Mouse (Mus musculus): ENCODE measurements around the gene Ppfibp2. TPM values are rescaled to one million over a fixed set of nuclear protein-coding genes. Genes with fewer than 3 reads are reported as not detected.

Ppfibp2 gene
- total and polyA plus RNA-seq, 2 experiments, result 9.9 to 20.9 TPM

GRCm38 (mm10) chr7:107680151-107680852, 85.3 kb downstream of the Ppfibp2 start:
- Histone ChIP-seq H3K27me3 (ENCODE audit: control insufficient read depth, insufficient read depth, low read length) (no peaks in the 10 kb centered on the region), H3K9ac (ENCODE audit: low read depth, low read length) (no peak overlapping the region), H3K4me1 (ENCODE audit: control insufficient read depth, insufficient read depth, low read length) (peaks cover 3% of the 10 kb centered on the region), H3K27ac (replicated peaks; ENCODE audit: insufficient read depth, low read depth, low read length) (no peak overlapping the region), H3K79me2 (ENCODE audit: control insufficient read depth, insufficient read depth, low read length) (peaks cover 3% of the 10 kb centered on the region; the same call in 1 of the 2 replicates), H3K4me3 (ENCODE audit: insufficient read depth, low read depth, low read length) (no peak overlapping the region), H3K36me3 (ENCODE audit: control insufficient read depth, insufficient read depth, low read length) (peaks cover 21% of the 10 kb centered on the region)
- TF ChIP-seq CTCF (IDR thresholded peaks at IDR 0.05; ENCODE audit: low read depth, low read length), result no peak
- no peak for TF ChIP-seq POLR2A (IDR thresholded peaks at IDR 0.05; ENCODE audit: extremely low read depth, insufficient read depth, low read length)
- 58% methylated on average over 6 of the region's 6 CpGs for WGBS
- no peak for DNase-seq (ENCODE audit: extremely low read depth, low read depth, low spot score)

- H3K79me2 ChIP-seq (ENCODE audit: control insufficient read depth, insufficient read depth, low read length), result peaks cover 3% of the 10 kb centered on the region; the same call in 1 of the 2 replicates
- no peak overlapping the region for H3K9ac ChIP-seq (ENCODE audit: low read depth, low read length)
- no peak overlapping the region for H3K27ac ChIP-seq (replicated peaks; ENCODE audit: insufficient read depth, low read depth, low read length)
- TF ChIP-seq CTCF (IDR thresholded peaks at IDR 0.05; ENCODE audit: low read depth, low read length) (no peak), POLR2A (IDR thresholded peaks at IDR 0.05; ENCODE audit: extremely low read depth, insufficient read depth, low read length) (no peak)
- DNase-seq (ENCODE audit: extremely low read depth, low read depth, low spot score), result no peak
- no peaks in the 10 kb centered on the region for H3K27me3 ChIP-seq (ENCODE audit: control insufficient read depth, insufficient read depth, low read length)
- WGBS, result 77% methylated on average over 2 of the region's 2 CpGs
- H3K36me3 ChIP-seq (ENCODE audit: control insufficient read depth, insufficient read depth, low read length), result peaks cover 29% of the 10 kb centered on the region
- no peak overlapping the region for H3K4me3 ChIP-seq (ENCODE audit: insufficient read depth, low read depth, low read length)
- peaks cover 3% of the 10 kb centered on the region for H3K4me1 ChIP-seq (ENCODE audit: control insufficient read depth, insufficient read depth, low read length)
Observed at GRCm38 (mm10) chr7:107681306-107681705, 86.3 kb downstream of the Ppfibp2 start.

- peaks cover 3% of the 10 kb centered on the region; the same call in 1 of the 2 replicates for H3K79me2 ChIP-seq (ENCODE audit: control insufficient read depth, insufficient read depth, low read length)
- DNase-seq (ENCODE audit: extremely low read depth, low read depth, low spot score), result no peak
- H3K27ac ChIP-seq (replicated peaks; ENCODE audit: insufficient read depth, low read depth, low read length), result no peak overlapping the region
- no peak overlapping the region for H3K9ac ChIP-seq (ENCODE audit: low read depth, low read length)
- WGBS, result 80% methylated on average over 4 of the region's 4 CpGs
- no peaks in the 10 kb centered on the region for H3K27me3 ChIP-seq (ENCODE audit: control insufficient read depth, insufficient read depth, low read length)
- TF ChIP-seq CTCF (IDR thresholded peaks at IDR 0.05; ENCODE audit: low read depth, low read length), result no peak
- TF ChIP-seq POLR2A (IDR thresholded peaks at IDR 0.05; ENCODE audit: extremely low read depth, insufficient read depth, low read length), result no peak
- H3K4me1 ChIP-seq (ENCODE audit: control insufficient read depth, insufficient read depth, low read length), result peaks cover 3% of the 10 kb centered on the region
- peaks cover 25% of the 10 kb centered on the region for H3K36me3 ChIP-seq (ENCODE audit: control insufficient read depth, insufficient read depth, low read length)
- no peak overlapping the region for H3K4me3 ChIP-seq (ENCODE audit: insufficient read depth, low read depth, low read length)
Observed at GRCm38 (mm10) chr7:107683162-107683561, 88.2 kb downstream of the Ppfibp2 start.

GRCm38 (mm10) chr7:107683622-107684021, 88.6 kb downstream of the Ppfibp2 start:
- TF ChIP-seq CTCF (IDR thresholded peaks at IDR 0.05; ENCODE audit: low read depth, low read length), result no peak
- no peak for TF ChIP-seq POLR2A (IDR thresholded peaks at IDR 0.05; ENCODE audit: extremely low read depth, insufficient read depth, low read length)
- H3K4me1 ChIP-seq (ENCODE audit: control insufficient read depth, insufficient read depth, low read length), result peaks cover 3% of the 10 kb centered on the region
- H3K36me3 ChIP-seq (ENCODE audit: control insufficient read depth, insufficient read depth, low read length), result peaks cover 25% of the 10 kb centered on the region
- no peak overlapping the region for H3K9ac ChIP-seq (ENCODE audit: low read depth, low read length)
- H3K27ac ChIP-seq (replicated peaks; ENCODE audit: insufficient read depth, low read depth, low read length), result no peak overlapping the region
- H3K79me2 ChIP-seq (ENCODE audit: control insufficient read depth, insufficient read depth, low read length), result peaks cover 3% of the 10 kb centered on the region; the same call in 1 of the 2 replicates
- DNase-seq (ENCODE audit: extremely low read depth, low read depth, low spot score), result no peak
- H3K4me3 ChIP-seq (ENCODE audit: insufficient read depth, low read depth, low read length), result no peak overlapping the region
- H3K27me3 ChIP-seq (ENCODE audit: control insufficient read depth, insufficient read depth, low read length), result no peaks in the 10 kb centered on the region
- WGBS, result 59% methylated on average over 3 of the region's 3 CpGs

- no peak overlapping the region for H3K4me3 ChIP-seq (ENCODE audit: insufficient read depth, low read depth, low read length)
- H3K79me2 ChIP-seq (ENCODE audit: control insufficient read depth, insufficient read depth, low read length), result peaks cover 3% of the 10 kb centered on the region; the same call in 1 of the 2 replicates
- H3K4me1 ChIP-seq (ENCODE audit: control insufficient read depth, insufficient read depth, low read length), result no peaks in the 10 kb centered on the region
- TF ChIP-seq POLR2A (IDR thresholded peaks at IDR 0.05; ENCODE audit: extremely low read depth, insufficient read depth, low read length) (no peak), CTCF (IDR thresholded peaks at IDR 0.05; ENCODE audit: low read depth, low read length) (no peak)
- H3K36me3 ChIP-seq (ENCODE audit: control insufficient read depth, insufficient read depth, low read length), result peaks cover 31% of the 10 kb centered on the region
- no peak overlapping the region for H3K9ac ChIP-seq (ENCODE audit: low read depth, low read length)
- WGBS, result 86% methylated on average over 8 of the region's 8 CpGs
- no peak overlapping the region for H3K27ac ChIP-seq (replicated peaks; ENCODE audit: insufficient read depth, low read depth, low read length)
- H3K27me3 ChIP-seq (ENCODE audit: control insufficient read depth, insufficient read depth, low read length), result no peaks in the 10 kb centered on the region
- no peak for DNase-seq (ENCODE audit: extremely low read depth, low read depth, low spot score)
Observed at GRCm38 (mm10) chr7:107685238-107685954, 90.4 kb downstream of the Ppfibp2 start.

GRCm38 (mm10) chr7:107685955-107686285, 90.9 kb downstream of the Ppfibp2 start:
- WGBS, result 94% methylated on average over 7 of the region's 7 CpGs
- Histone ChIP-seq H3K27ac (replicated peaks; ENCODE audit: insufficient read depth, low read depth, low read length) (no peak overlapping the region), H3K79me2 (ENCODE audit: control insufficient read depth, insufficient read depth, low read length) (peaks cover 3% of the 10 kb centered on the region; the same call in 1 of the 2 replicates), H3K27me3 (ENCODE audit: control insufficient read depth, insufficient read depth, low read length) (no peaks in the 10 kb centered on the region), H3K36me3 (ENCODE audit: control insufficient read depth, insufficient read depth, low read length) (peaks cover 31% of the 10 kb centered on the region), H3K4me1 (ENCODE audit: control insufficient read depth, insufficient read depth, low read length) (no peaks in the 10 kb centered on the region), H3K9ac (ENCODE audit: low read depth, low read length) (no peak overlapping the region), H3K4me3 (ENCODE audit: insufficient read depth, low read depth, low read length) (no peak overlapping the region)
- no peak for TF ChIP-seq CTCF (IDR thresholded peaks at IDR 0.05; ENCODE audit: low read depth, low read length)
- no peak for TF ChIP-seq POLR2A (IDR thresholded peaks at IDR 0.05; ENCODE audit: extremely low read depth, insufficient read depth, low read length)
- no peak for DNase-seq (ENCODE audit: extremely low read depth, low read depth, low spot score)
